Mouse (Mus musculus): ENCODE results near the gene Sco1.
"Not testable (repeated sequence)": the region's sequence is repeated elsewhere in the genome, so short reads cannot be mapped to it uniquely, and the experiment has no call there.

Gene Sco1

DNA sequence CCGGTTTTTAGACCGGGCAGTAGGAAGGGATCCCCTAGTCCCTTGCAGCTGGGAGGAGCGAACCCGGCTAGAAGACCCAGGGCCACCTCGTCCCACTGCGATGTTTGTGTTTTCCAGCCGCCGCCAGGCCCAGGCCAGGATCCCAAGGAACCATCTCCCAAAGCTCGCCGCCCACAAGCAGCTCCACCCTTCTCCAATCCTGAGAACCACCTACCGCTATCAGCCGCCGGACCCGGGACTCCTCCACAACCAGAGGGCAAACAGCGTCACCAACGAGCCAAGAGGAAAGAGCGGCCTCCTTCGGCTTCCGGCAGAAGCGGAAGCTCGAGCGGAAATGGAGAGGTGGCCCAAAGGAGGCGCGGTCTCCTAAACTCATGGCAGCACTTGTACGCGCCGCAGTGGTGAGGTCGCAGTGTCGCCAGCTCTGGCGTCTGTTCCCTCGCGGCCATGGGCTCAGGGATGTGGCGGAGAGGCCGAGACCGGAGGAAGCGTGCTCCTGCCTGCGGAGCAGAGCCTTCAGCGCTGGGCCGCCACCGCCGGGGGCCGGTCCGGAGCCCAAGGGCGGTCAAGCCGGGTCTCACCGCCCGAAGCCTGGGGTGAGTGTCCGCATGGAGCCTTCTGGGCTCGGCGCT lies at the start of gene Sco1, which contains the start of gene Adprm:
Gene Sco1 (plus strand): TSS at position 350 of the 632 bp plus-strand sequence.
Gene Adprm (minus strand): TSS at position 274 of the 632 bp plus-strand sequence.
- peak; percentile 94 for DNase-seq

DNA sequence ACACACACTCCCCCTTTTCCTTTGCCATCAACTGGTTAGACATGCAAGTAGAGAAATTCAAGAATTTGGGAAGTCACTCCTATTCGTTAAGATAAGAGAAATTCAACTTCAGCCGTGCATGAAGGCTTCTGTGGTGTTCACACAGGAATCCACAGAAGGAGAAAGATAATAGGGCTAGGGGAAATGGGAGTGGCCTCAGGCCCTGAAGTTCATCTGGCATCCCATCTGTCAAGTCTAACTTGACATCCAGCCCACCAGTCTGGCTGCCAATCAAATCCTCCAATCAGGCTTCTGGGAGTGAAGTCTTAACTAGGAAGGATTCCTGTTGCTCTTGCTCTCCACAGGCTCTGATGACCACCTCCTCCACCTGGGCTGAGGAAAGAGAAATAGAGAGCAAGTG lies 49.6 kb upstream of the Sco1 start:
- DNase-seq: no peak

DNA sequence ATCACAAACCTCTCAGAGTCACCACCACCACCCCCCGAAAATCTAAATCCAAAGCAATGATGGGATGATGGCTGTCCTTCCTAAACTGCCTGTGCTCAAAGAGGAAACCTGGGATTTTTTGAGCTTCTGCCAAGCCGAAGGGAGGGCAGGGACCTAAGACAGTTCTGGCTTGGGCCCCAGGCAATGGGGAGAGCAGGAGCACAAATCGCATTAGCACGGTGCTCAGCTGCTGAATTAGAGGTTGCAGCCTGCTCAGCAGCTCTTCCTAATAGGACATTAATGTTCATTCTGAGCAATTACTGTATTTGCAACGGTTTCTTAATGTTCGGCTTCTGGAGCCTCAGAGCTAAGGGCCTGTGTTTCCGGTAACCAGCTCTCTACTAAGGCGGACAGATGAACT lies 44.5 kb upstream of the Sco1 start:
- DNase-seq: no peak

- DNase-seq: no peak
Measured at GRCm38 (mm10) chr11:67008528-67008927, 43.9 kb upstream of the Sco1 start.

DNA sequence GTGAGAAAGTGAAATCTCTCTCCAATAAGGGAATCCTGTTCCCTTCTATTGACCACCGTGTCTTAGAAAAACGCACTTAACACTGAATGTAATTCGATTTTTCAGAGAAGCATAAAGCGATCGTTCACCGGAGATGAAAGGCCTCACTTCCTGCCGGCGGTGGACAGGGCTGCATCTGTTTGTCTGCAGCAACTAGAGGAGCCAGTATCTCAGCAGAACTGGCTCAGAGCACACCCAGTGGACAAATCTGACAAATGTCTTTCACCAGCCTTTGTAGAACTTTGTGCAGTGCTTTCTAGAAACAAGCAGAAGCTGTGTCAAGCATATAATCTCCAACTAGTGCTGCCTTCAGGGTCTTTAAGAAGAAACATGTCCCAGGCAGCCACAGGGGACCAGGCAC lies 42.0 kb upstream of the Sco1 start:
- DNase-seq: no peak

DNA sequence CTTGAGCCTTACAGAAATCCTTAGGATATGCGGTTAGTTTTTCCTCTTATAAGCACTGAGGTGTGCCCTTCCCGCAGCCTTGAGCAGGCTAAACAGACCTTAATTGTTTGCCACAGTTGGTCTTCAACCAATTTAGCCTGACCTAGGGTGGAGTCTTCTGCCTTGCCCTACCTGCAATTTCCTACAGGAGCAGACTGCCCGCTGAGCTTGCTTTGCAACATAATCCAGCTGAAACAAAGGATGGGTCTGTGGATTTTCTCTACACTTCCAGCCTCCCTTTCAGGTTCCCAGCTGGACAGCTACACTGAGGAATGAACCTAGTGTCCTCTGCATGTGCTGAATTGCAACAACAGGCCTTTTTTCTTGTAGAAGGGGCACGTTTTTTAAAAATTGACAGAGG lies 40.8 kb upstream of the Sco1 start:
- no peak for DNase-seq

- peak; percentile 23 for DNase-seq
Measured at GRCm38 (mm10) chr11:67017801-67018591, 34.5 kb upstream of the Sco1 start.

DNA sequence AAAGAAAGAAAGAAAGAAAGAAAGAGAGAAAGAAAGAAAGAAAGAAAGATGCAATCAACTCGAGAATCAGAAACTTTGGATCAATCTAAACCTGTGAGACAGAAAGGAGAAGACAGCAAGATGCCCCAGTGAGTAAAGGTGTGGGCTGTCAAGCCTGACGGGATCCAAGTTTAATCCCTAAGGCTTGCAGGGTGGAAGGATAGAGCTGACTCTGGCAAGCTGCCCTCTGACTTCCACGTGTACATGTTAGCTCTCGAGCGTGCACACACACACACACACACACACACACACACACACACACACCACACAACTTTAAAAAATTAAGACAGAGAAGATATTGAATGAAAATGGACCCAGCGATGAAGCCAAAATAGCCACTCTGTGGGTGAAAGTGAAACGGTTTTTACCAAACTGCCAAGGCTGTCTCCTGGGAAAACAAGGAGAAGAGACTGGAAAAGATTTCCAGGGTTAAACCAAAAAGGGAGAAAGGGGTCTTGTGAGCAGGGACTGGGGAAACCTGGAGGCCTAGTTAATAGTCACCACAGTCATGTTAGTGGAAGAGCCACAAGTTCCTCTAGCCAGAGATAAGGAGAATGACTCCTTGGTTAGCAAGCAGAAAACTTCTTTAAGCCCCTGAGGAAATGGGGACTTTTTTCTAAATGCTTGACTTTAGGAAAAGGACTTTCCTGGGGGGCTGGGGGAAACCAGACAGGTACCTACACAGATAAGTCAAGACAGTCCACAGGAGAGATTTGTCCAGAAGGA lies 32.6 kb upstream of the Sco1 start:
- no peak for DNase-seq

- peak; percentile 76 for DNase-seq
Measured at GRCm38 (mm10) chr11:67020948-67021347, 31.5 kb upstream of the Sco1 start.

- peak; percentile 30 for DNase-seq
Measured at GRCm38 (mm10) chr11:67022354-67023115, 29.9 kb upstream of the Sco1 start.

DNA sequence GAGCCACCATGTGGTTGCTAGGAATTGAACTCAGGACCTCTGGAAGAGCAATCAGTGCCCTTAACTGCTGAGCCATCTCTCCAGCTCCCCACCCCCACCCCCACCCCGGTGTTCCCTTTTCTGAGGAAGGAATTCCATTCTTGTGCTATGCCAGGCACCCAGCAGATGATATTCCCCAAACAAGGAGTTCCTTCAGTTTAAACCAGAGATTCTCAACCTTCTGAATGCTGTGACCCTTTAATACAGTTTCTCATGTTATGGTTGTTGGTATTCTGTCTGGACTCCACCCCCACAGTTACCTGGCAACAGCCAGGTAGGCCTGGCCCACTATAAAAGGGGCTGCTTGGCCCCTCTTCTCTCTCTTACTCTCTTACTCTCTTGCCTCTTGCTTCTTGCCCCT lies 29.3 kb upstream of the Sco1 start:
- DNase-seq: not testable (repeated sequence)

DNA sequence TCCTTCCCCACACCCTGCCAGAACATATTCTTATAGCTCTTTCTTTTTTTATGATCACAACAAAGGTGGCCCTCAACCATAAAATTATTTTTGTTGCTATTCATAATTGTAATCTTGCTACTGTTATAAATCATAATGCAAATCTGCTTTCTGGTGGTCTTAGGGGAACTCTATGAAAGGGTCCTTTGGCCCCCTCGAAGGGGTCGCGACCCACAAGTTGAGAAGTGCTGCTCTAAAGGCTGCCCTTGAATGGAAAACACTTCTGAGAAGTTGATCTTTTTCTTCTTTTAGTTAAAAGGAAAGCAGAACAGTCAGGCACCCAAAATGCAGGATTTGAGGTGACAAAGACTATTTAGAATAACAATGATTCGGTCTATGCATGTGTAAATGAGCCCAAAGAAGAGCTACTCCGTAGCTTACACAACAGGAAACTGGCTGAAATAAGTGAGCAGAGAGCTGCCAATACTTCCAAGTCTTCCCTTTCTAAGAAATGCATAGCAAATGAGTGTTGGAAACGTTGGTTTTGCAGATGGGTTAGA lies 28.6 kb upstream of the Sco1 start:
- no peak for DNase-seq

DNA sequence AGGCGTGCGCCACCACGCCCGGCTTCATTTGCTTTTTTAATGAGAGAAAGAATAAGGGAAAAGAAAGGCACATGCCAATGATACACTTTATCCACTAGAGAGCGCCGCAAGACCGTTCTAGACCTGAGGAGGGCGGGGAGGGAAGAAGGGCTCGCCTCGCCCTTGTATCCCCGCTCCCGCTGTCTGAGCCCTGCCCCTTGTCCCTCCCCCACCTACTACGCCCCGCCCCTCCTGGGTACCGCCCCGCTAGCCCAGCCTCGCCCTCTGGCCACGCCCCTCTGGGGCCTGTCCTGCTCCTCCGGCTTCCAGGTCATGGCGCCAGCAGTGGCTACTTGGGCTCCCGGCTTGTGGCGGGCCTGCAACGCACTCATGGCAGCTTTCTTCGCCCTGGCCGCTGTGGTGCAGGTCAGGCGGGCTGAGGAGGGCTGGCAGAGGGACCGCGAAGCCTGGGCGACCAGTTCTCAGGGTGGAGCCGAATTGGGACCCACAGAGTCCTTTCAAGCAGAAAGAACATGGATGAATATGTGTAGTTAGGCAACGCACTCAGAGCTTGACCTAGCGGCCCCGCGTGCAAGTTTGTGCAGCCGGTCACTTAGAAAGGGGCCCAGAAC lies 27.5 kb upstream of the Sco1 start, which contains the start of gene Tmem220:
Gene Tmem220 (plus strand): TSS at position 288 of the 611 bp plus-strand sequence.
- DNase-seq: peak; percentile 94

GRCm38 (mm10) chr11:67030904-67031602 lies 21.4 kb upstream of the Sco1 start:
- no peak for DNase-seq

DNA sequence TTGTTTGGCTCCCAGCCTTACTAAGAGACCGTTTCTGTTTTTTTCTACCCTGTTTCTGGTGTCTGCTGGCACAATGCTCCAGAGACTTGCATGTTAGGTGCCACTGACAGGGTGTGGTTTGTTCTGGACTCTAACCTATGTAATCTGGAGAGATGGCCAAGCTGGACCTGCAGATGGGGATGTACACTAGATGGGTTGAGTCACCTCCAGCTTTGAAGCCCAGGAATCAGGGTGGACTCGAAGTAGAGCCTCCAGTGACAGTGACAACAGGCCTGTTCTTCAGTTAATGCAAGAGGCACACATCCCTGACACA lies 20.9 kb upstream of the Sco1 start:
- no peak for DNase-seq

DNA sequence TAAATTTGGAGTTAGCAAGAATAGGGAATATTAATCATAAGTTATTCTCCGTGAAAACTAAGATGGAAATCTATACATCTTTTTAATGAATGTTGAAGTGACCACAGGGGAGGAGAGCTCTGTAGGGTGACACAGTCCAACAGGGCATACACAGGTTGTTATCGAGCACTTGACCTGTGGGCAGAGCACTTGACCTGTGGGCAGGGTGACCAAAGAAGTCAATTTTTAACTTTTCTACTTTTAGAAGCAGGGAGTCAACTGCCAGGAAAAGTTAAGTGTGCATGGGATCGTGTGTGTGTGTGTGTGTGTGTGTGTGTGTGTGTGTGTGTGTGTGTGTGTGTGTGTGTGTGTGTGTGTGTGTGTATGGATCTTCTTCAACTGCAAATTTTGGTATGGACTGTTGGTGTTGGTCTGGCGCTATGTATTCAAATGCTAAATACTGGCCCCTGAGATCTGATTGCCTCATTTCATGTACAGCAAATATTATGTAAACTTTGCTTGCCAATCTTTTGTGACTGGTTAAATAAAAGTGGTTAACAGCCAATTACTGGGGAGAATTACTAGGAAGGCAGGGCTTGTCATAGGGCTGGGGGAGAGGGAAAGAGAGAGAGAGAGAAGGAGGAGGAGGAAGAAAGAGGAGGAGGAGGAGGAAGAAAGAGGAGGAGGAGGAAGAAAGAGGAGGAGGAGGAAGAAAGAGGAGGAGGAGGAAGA lies 17.5 kb upstream of the Sco1 start:
- DNase-seq: peak; percentile 61

GRCm38 (mm10) chr11:67036229-67036628 lies 16.2 kb upstream of the Sco1 start:
- DNase-seq: no peak

- no peak for DNase-seq
Measured at GRCm38 (mm10) chr11:67036892-67037291, 15.6 kb upstream of the Sco1 start.

GRCm38 (mm10) chr11:67039799-67040198 lies 12.7 kb upstream of the Sco1 start:
- DNase-seq: no peak

- DNase-seq: no peak
Measured at GRCm38 (mm10) chr11:67040483-67040882, 12.0 kb upstream of the Sco1 start.

- DNase-seq: no peak
Measured at GRCm38 (mm10) chr11:67043007-67043406, 9.5 kb upstream of the Sco1 start.

Measured in lung, postnatal 36 days (tissue).